Mouse (Mus musculus) embryonic fibroblast, embryonic 13.5 days (primary cell): ENCODE results near the gene Rora.

Source experiments
- CTCF ChIP-seq: IDR thresholded peaks from 2 replicates; pipeline ENCODE4 v1.5.1; 2011; ENCODE audit warnings: mild to moderate bottlenecking, control low read depth, low read length, moderate library complexity, borderline replicate concordance; ENCODE audit not compliant: insufficient read depth
- POLR2A ChIP-seq: IDR thresholded peaks from 2 replicates; pipeline ENCODE4 v1.6.1; 2011; ENCODE audit warnings: low read depth, mild to moderate bottlenecking, control low read depth, low read length, moderate library complexity

DNA sequence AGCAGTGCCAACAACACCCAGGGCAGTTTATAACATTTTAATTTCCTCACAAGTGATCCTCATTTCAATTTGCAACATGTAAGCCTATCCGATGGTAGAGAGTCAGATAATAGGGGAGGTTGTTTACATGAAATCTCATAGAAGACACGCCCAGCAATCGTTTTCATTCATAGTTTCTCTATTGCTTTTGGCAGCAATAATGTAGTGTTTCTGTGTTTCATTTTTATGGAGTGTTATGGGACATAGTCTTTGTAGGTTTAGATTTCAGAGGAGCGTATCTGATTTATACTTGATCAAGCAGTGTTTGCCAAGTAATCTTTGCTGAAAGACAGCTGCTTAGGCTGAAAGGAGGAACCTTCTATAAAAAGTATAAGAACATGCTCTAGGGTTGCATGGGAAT lies 137.3 kb downstream of the Rora start:
- no peak for TF ChIP-seq CTCF
- no peak for TF ChIP-seq POLR2A
